11 mouse cellular contexts compared by ENCODE assay signal in genomic region chr10:4425245-4425644, GRCm38 (mm10). TPM values are rescaled to one million over a fixed set of nuclear protein-coding genes. Genes with fewer than 3 reads are reported as not detected.
DNase-seq lines count a peak whose midpoint lies in the region; ATAC-seq and TF ChIP-seq lines count a peak whose summit lies in the region.
"Had no signal": no experiment of that assay in that cellular context is flagged by ENCODE, and none has a peak within 500 bp of the region (broad histone marks: within the 10 kb centered on the region; RNA-seq: fewer than 3 reads in every experiment).

No protein-coding gene starts in this region.

- ATAC-seq in common myeloid progenitor, adult 5-6 weeks (replicated peaks; ENCODE audit: low read depth, poor library complexity, severe bottlenecking) = peak; percentile 57; the same call in 1 of the 2 replicates
- ATAC-seq: activated CD4-positive, CD25-positive, alpha-beta regulatory T cell, adult 4 months had no signal

- intact Hi-C loops in gastrocnemius, adult 2 months (cut with DNase I) = no loop called here
- intact Hi-C loops in left cerebral cortex, adult 2 months (cut with DNase I) = no loop called here
- intact Hi-C loops in left cerebral cortex, postnatal 10 days (cut with DNase I) = no loop called here

- H3K4me3 ChIP-seq in gastrocnemius, adult 2 months = no peak overlapping the region
- H3K4me3 ChIP-seq in left cerebral cortex, adult 2 months = no peak overlapping the region
- H3K4me3 ChIP-seq: embryonic facial prominence, embryonic 15.5 days had no signal

- peak; percentile 46 for TF ChIP-seq CTCF in gastrocnemius, adult 2 months (IDR thresholded peaks at IDR 0.05)
- TF ChIP-seq CTCF in left cerebral cortex, adult 2 months (IDR thresholded peaks at IDR 0.05) = peak; percentile 14

- H3K27ac ChIP-seq in gastrocnemius, adult 2 months = no peak overlapping the region
- no peak overlapping the region for H3K27ac ChIP-seq in left cerebral cortex, adult 2 months
- H3K27ac ChIP-seq: embryonic facial prominence, embryonic 15.5 days had no signal

- DNase-seq in gastrocnemius, adult 2 months = peak; percentile 32
- no peak for DNase-seq in gastrocnemius, adult 18-20 months (ENCODE audit: low spot score)
- DNase-seq in left cerebral cortex, adult 2 months (ENCODE audit: extremely low spot score in 1 of 2, low spot score in 2 of 2) = no peak
- no peak for DNase-seq in left cerebral cortex, postnatal 10 days (ENCODE audit: extremely low spot score in 1 of 2, low spot score in 2 of 2)
- DNase-seq in B cell, adult 2 months = peak; percentile 30 to 44
- no peak for DNase-seq in T-cell, adult 2 months (ENCODE audit: low spot score)
- no peak for DNase-seq in right cerebral cortex, postnatal 14 days
- DNase-seq: cerebellum, adult 18-20 months had no signal

RNA-seq across cellular contexts. Expression of gene Rmnd1, which starts 6.9 kb away (rescaled TPM):
- 10 to 100 TPM; 31.8 to 55.6 TPM for total RNA-seq in gastrocnemius, adult 2 months (2021)
- 10 to 100 TPM; 32.3 to 35.2 TPM for total RNA-seq in gastrocnemius, adult 18-20 months (2021)
- total RNA-seq in left cerebral cortex, adult 2 months (2021) = 10 to 100 TPM; 38.2 to 39.2 TPM
- total RNA-seq in left cerebral cortex, postnatal 10 days (2021) = 10 to 100 TPM; 31.6 to 34.6 TPM
- total RNA-seq in common myeloid progenitor, adult 5-6 weeks (2017) = 34.6 and 41.6 TPM in 2 replicates

RNA-seq across cellular contexts. Expression of gene Armt1, which starts 7.0 kb away (rescaled TPM):
- total RNA-seq in gastrocnemius, adult 2 months (2021) = 10 to 100 TPM; 15.5 to 15.6 TPM
- 10 to 100 TPM; 15.2 to 16.1 TPM for total RNA-seq in gastrocnemius, adult 18-20 months (2021)
- 10 to 100 TPM; 21.0 to 21.8 TPM for total RNA-seq in left cerebral cortex, adult 2 months (2021)
- total RNA-seq in left cerebral cortex, postnatal 10 days (2021) = 10 to 100 TPM; 10.6 to 12.3 TPM
- total RNA-seq in common myeloid progenitor, adult 5-6 weeks (2017) = 25.6 and 28.2 TPM in 2 replicates

RNA-seq across cellular contexts. Expression of gene Zbtb2, which starts 37.3 kb away (rescaled TPM):
- total RNA-seq in gastrocnemius, adult 2 months (2021) = 1 to 10 TPM; 4.9 to 7.1 TPM
- 1 to 10 TPM; 4.4 to 5.2 TPM for total RNA-seq in gastrocnemius, adult 18-20 months (2021)
- 10 to 100 TPM in 1 of 2 experiments, 1 to 10 TPM in 1; 9.8 to 12.2 TPM for total RNA-seq in left cerebral cortex, adult 2 months (2021)
- 1 to 10 TPM; 9.3 to 9.4 TPM for total RNA-seq in left cerebral cortex, postnatal 10 days (2021)
- 14.9 and 17.2 TPM in 2 replicates for total RNA-seq in common myeloid progenitor, adult 5-6 weeks (2017)

RNA-seq across cellular contexts. Expression of gene Ccdc170, which starts 57.1 kb away (rescaled TPM):
- total RNA-seq in gastrocnemius, adult 2 months (2021) = under 1 TPM; 0.46 to 0.67 TPM
- total RNA-seq in gastrocnemius, adult 18-20 months (2021) = under 1 TPM; 0.50 to 0.84 TPM
- total RNA-seq in left cerebral cortex, adult 2 months (2021) = under 1 TPM; 0.23 to 0.26 TPM
- under 1 TPM; 0.26 to 0.43 TPM for total RNA-seq in left cerebral cortex, postnatal 10 days (2021)
- total RNA-seq in common myeloid progenitor, adult 5-6 weeks (2017) = not detected in 2 replicates

Comparison
In these comparisons a context has a peak if more than half of its experiments do, and no peak if none do; other contexts are left out.
1. DNase-seq: peak in gastrocnemius, adult 2 months (single experiment) and B cell, adult 2 months (2 of 2); none in gastrocnemius, adult 18-20 months (single experiment), left cerebral cortex, adult 2 months (0 of 2), left cerebral cortex, postnatal 10 days (0 of 2), T-cell, adult 2 months (single experiment) and right cerebral cortex, postnatal 14 days (single experiment).